8 mouse cellular contexts compared by ENCODE assay signal in the genomic region with DNA sequence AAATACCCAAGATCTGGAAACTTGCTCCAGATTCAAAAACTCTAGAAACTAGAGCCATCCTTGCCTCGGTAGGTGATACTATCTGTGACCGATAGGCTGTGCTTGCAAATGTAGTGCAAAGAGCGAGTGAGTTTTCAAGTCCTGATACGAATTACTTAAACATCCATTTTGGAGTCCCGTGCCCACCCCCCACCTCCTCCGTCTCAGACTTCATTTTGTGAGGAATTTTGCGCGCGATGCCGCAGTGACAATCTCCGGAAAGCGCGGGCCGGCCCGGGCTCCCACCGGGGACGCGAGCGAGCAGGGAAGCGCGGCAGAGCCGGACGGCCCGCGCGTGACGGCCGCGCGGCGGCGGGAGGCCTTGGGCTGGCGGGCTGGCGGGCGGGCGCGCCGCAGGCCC. TPM values are rescaled to one million over a fixed set of nuclear protein-coding genes. Genes with fewer than 3 reads are reported as not detected.
DNase-seq lines count a peak whose midpoint lies in the region; ATAC-seq and TF ChIP-seq lines count a peak whose summit lies in the region.

No protein-coding gene starts in this region.

- TF ChIP-seq POLR2A in CH12.LX (IDR thresholded peaks at IDR 0.05; ENCODE audit: low read depth, low read length) = no peak

- in situ Hi-C loops in CH12.LX (cut with MboI; ENCODE audit: low pct_ligation_motif_present, low pct_unique_long_range_greater_than_20kb, low sequenced_read_pairs) = no loop called here

- peaks cover 35% of the 10 kb centered on the region for H3K79me2 ChIP-seq in CH12.LX (replicated peaks; ENCODE audit: control insufficient read depth, extremely low read depth, insufficient read depth, poor library complexity, severe bottlenecking)

- dilution Hi-C loops in CH12.LX (cut with MboI; ENCODE audit: extremely low pct_ligation_motif_present, extremely low pct_unique_long_range_greater_than_20kb, low sequenced_read_pairs) = no loop called here

- H3K27ac ChIP-seq in CH12.LX (ENCODE audit: insufficient read depth, low read depth) = peak overlapping the region; percentile 98
- H3K27ac ChIP-seq in hindbrain, embryonic 10.5 days = peak overlapping the region; percentile 100
- peak overlapping the region; percentile 100 for H3K27ac ChIP-seq in liver, embryonic 13.5 days

- under 1% methylated on average over 38 of the region's 38 CpGs for WGBS in hindbrain, embryonic 10.5 days
- WGBS in liver, embryonic 13.5 days (ENCODE audit: insufficient replicate concordance) = 0% methylated on average over 31 of the region's 38 CpGs

- H3K9ac ChIP-seq in CH12.LX (ENCODE audit: insufficient read depth, low read depth) = peak overlapping the region; percentile 100
- peak overlapping the region; percentile 100 for H3K9ac ChIP-seq in liver, embryonic 13.5 days

- H3K4me3 ChIP-seq in CH12.LX (replicated peaks in 1 of 3; ENCODE audit: low read depth in 2 of 3, low read length in 2 of 3, poor library complexity in 1 of 3) = peak overlapping the region; percentile 56 to 91 (median 75)
- peak overlapping the region; percentile 97 for H3K4me3 ChIP-seq in hindbrain, embryonic 10.5 days
- H3K4me3 ChIP-seq in liver, embryonic 13.5 days (replicated peaks) = peak overlapping the region; percentile 100

- peak; percentile 24 for TF ChIP-seq RAD21 in CH12.LX (IDR thresholded peaks at IDR 0.05; ENCODE audit: low read depth, low read length)

- no peaks in the 10 kb centered on the region for H3K9me3 ChIP-seq in CH12.LX (replicated peaks; ENCODE audit: low read length)
- no peaks in the 10 kb centered on the region for H3K9me3 ChIP-seq in hindbrain, embryonic 10.5 days
- H3K9me3 ChIP-seq in liver, embryonic 13.5 days (replicated peaks) = no peaks in the 10 kb centered on the region

- peaks cover 5 to 47% of the 10 kb centered on the region in 2 experiments; a peak in 3 of 4 replicates for H3K4me1 ChIP-seq in CH12.LX (ENCODE audit: control insufficient read depth in 1 of 2, insufficient read depth in 2 of 2)
- peaks cover 40% of the 10 kb centered on the region for H3K4me1 ChIP-seq in hindbrain, embryonic 10.5 days (replicated peaks)
- peaks cover 42% of the 10 kb centered on the region for H3K4me1 ChIP-seq in liver, embryonic 13.5 days (replicated peaks)

- no peak overlapping the region for H3K4me2 ChIP-seq in CH12.LX (ENCODE audit: insufficient read depth, low read depth, poor library complexity, severe bottlenecking)
- H3K4me2 ChIP-seq in liver, embryonic 13.5 days = peak overlapping the region; percentile 77

- peak; percentile 8; the same call in 1 of the 2 replicates for ATAC-seq in frontal cortex, adult (ENCODE audit: low TSS enrichment)
- ATAC-seq in liver, embryonic 13.5 days (ENCODE audit: low read depth) = peak; percentile 19
- ATAC-seq in neutrophil, adult 5-6 weeks (ENCODE audit: extremely low read depth, insufficient number of reproducible peaks, low FRiP score, poor library complexity, severe bottlenecking) = peak; percentile 30; the same call in 1 of the 2 replicates

- TF ChIP-seq CTCF in CH12.LX (conservative IDR thresholded peaks at IDR 0.05 in 1 of 2, IDR thresholded peaks at IDR 0.05 in 1 of 2; ENCODE audit: low read depth in 2 of 2, low read length in 2 of 2) = peak in 1 of 2 experiments; percentile 50; a peak in 2 of 4 replicates

- H3K27me3 ChIP-seq in CH12.LX (replicated peaks) = no peaks in the 10 kb centered on the region
- no peaks in the 10 kb centered on the region for H3K27me3 ChIP-seq in hindbrain, embryonic 10.5 days (ENCODE audit: insufficient read depth, poor library complexity, severe bottlenecking)
- no peaks in the 10 kb centered on the region for H3K27me3 ChIP-seq in liver, embryonic 13.5 days

- no peak for TF ChIP-seq EP300 in CH12.LX (IDR thresholded peaks at IDR 0.05; ENCODE audit: low read length)

- DNase-seq in frontal cortex, postnatal 36 days (ENCODE audit: low spot score in 2 of 2) = no peak
- DNase-seq in CH12.LX (ENCODE audit: extremely low read depth) = peak; percentile 80
- peak; percentile 54 for DNase-seq in embryo, embryonic 11.5 days (ENCODE audit: low read depth, low spot score)
- DNase-seq in hindbrain, embryonic 10.5 days (ENCODE audit: low spot score) = no peak
- no peak for DNase-seq in liver, embryonic 13.5 days
- no peak for DNase-seq in urinary bladder, postnatal 4 days (ENCODE audit: low spot score in 2 of 2)

- H3K36me3 ChIP-seq in CH12.LX (replicated peaks in 1 of 2; ENCODE audit: control insufficient read depth in 1 of 2, insufficient read depth in 1 of 2, low read length in 1 of 2) = peaks cover 2 to 8% of the 10 kb centered on the region in 2 experiments
- H3K36me3 ChIP-seq in hindbrain, embryonic 10.5 days = 0 out of 2 replicates have a peak, but pooled peaks cover 6% of the 10 kb centered on the region
- H3K36me3 ChIP-seq in liver, embryonic 13.5 days = peaks cover 7% of the 10 kb centered on the region

TF ChIP-seq in CH12.LX, 34 proteins besides CTCF, POLR2A, EP300 and RAD21:
- TF ChIP-seq UBTF (IDR thresholded peaks at IDR 0.05; ENCODE audit: low read depth, low read length) (no peak; the same call in 1 of the 2 replicates), RCOR1 (conservative IDR thresholded peaks at IDR 0.05; ENCODE audit: low read depth, low read length) (no peak; the same call in 1 of the 2 replicates), ZNF384 (IDR thresholded peaks at IDR 0.05; ENCODE audit: low read depth, low read length) (no peak), TCF12 (IDR thresholded peaks at IDR 0.05; ENCODE audit: low read depth, low read length) (no peak), POLR2AphosphoS2 (IDR thresholded peaks at IDR 0.05; ENCODE audit: low read depth, low read length) (no peak), MAZ (IDR thresholded peaks at IDR 0.05; ENCODE audit: low read depth, low read length) (0 out of 2 replicates have a peak, but pooled peaks have one; percentile 18), MEF2A (IDR thresholded peaks at IDR 0.05; ENCODE audit: borderline replicate concordance, low read depth, low read length) (no peak), GABPA (IDR thresholded peaks at IDR 0.05; ENCODE audit: insufficient replicate concordance, low read depth, low read length) (no peak), ELF1 (IDR thresholded peaks at IDR 0.05; ENCODE audit: low read depth, low read length) (no peak), ZC3H11A (IDR thresholded peaks at IDR 0.05; ENCODE audit: low read depth, low read length) (no peak), SMC3 (IDR thresholded peaks at IDR 0.05; ENCODE audit: low read depth, low read length) (peak; percentile 37), E2F4 (IDR thresholded peaks at IDR 0.05; ENCODE audit: insufficient replicate concordance, low read depth, low read length) (0 out of 2 replicates have a peak, but pooled peaks have one; percentile 52), USF2 (conservative IDR thresholded peaks at IDR 0.05; ENCODE audit: low read depth, low read length) (no peak), ZKSCAN1 (IDR thresholded peaks at IDR 0.05; ENCODE audit: borderline replicate concordance, low read depth, low read length) (no peak), TBP (conservative IDR thresholded peaks at IDR 0.05; ENCODE audit: low read depth, low read length) (no peak), JUND (conservative IDR thresholded peaks at IDR 0.05; ENCODE audit: low read depth, low read length) (no peak), SIN3A (IDR thresholded peaks at IDR 0.05; ENCODE audit: low read length) (peak; percentile 88), USF1 (IDR thresholded peaks at IDR 0.05; ENCODE audit: low read depth, low read length) (no peak), ETS1 (conservative IDR thresholded peaks at IDR 0.05; ENCODE audit: low read depth, low read length) (no peak), CHD1 (IDR thresholded peaks at IDR 0.05; ENCODE audit: low read depth, low read length) (peak; percentile 95; the same call in 1 of the 2 replicates), PAX5 (IDR thresholded peaks at IDR 0.05; ENCODE audit: low read length) (no peak), MXI1 (IDR thresholded peaks at IDR 0.05; ENCODE audit: low read depth, low read length) (peak; percentile 66; the same call in 1 of the 2 replicates), JUN (IDR thresholded peaks at IDR 0.05; ENCODE audit: insufficient read depth, low read depth, low read length) (no peak), NELFE (IDR thresholded peaks at IDR 0.05; ENCODE audit: low read depth, low read length) (no peak), MAFK (IDR thresholded peaks at IDR 0.05; ENCODE audit: insufficient replicate concordance, low read length) (no peak), ZMIZ1 (IDR thresholded peaks at IDR 0.05; ENCODE audit: low read depth, low read length) (no peak), CHD2 (IDR thresholded peaks at IDR 0.05; ENCODE audit: low read length) (no peak), KAT2A (IDR thresholded peaks at IDR 0.05; ENCODE audit: insufficient replicate concordance, low read length) (no peak), HCFC1 (IDR thresholded peaks at IDR 0.05; ENCODE audit: low read depth, low read length) (no peak), BHLHE40 (IDR thresholded peaks at IDR 0.05; ENCODE audit: low read depth, low read length) (peak; percentile 72), MYC (IDR thresholded peaks at IDR 0.05; ENCODE audit: low read depth, low read length) (peak; percentile 55; the same call in 1 of the 2 replicates), IRF4 (IDR thresholded peaks at IDR 0.05; ENCODE audit: low read depth, low read length) (no peak)
TF ChIP-seq in CH12.LX: peak in this region for 8.

RNA-seq across cellular contexts. Expression of gene Sp3, which starts 1.8 kb away (rescaled TPM):
- total RNA-seq in CH12.LX (2012; rRNA removed) = 37.7 and 41.8 TPM in 2 replicates
- total RNA-seq in CH12.LX (2014; rRNA removed) = 86.8 and 95.7 TPM in 2 replicates
- 33.8 and 40.4 TPM in 2 replicates for polyA plus RNA-seq in CH12.LX (2012; ENCODE audit: insufficient read length, low read depth)
- 46.6 and 51.1 TPM in 2 replicates for polyA plus RNA-seq in hindbrain, embryonic 10.5 days (2016; fragmentation: Nextera tagmentation; extraction: Ambion mirVana)
- polyA plus RNA-seq in liver, embryonic 13.5 days (2015; fragmentation: Nextera tagmentation; extraction: Ambion mirVana) = 29.6 and 37.6 TPM in 2 replicates
- total RNA-seq in neutrophil, adult 5-6 weeks (2017) = 249 and 279 TPM in 2 replicates

RNA-seq across cellular contexts. Expression of gene Gm11084, which starts 8.0 kb away (rescaled TPM):
- total RNA-seq in CH12.LX (2012; rRNA removed) (not detected in 2 replicates), CH12.LX (2014; rRNA removed) (not detected in 2 replicates)
- not detected in 2 replicates for polyA plus RNA-seq in CH12.LX (2012; ENCODE audit: insufficient read length, low read depth)
- not detected in 2 replicates for polyA plus RNA-seq in hindbrain, embryonic 10.5 days (2016; fragmentation: Nextera tagmentation; extraction: Ambion mirVana)
- not detected in 2 replicates for polyA plus RNA-seq in liver, embryonic 13.5 days (2015; fragmentation: Nextera tagmentation; extraction: Ambion mirVana)
- not detected in 2 replicates for total RNA-seq in neutrophil, adult 5-6 weeks (2017)

Comparison
In these comparisons a context has a peak if more than half of its experiments do, and no peak if none do; other contexts are left out.
1. DNase-seq: peak in CH12.LX (single experiment) and embryo, embryonic 11.5 days (single experiment); none in frontal cortex, postnatal 36 days (0 of 2), hindbrain, embryonic 10.5 days (single experiment), liver, embryonic 13.5 days (single experiment) and urinary bladder, postnatal 4 days (0 of 2).
2. Peak in every context shown above with its lines, with median percentiles within 50 percentile points of each other: ATAC-seq, H3K27ac ChIP-seq and H3K4me3 ChIP-seq.